Mouse (Mus musculus) forebrain, embryonic 11.5 days (tissue): ENCODE data around the gene Eif4a1. TPM values are rescaled to one million over a fixed set of nuclear protein-coding genes. Genes with fewer than 3 reads are reported as not detected.

Experiments
- ATAC-seq: fragments of 200-750 bp; cut with Nextera tagmentation; replicated peaks from 2 replicates; pipeline ENCODE4 v1.8.0; 2017; ENCODE audit warnings: moderate TSS enrichment; ENCODE audit not compliant: low FRiP score
- DNase-seq: peaks from one replicate; pipeline ENCODE4 v3.0.0-alpha.2; 2017; ENCODE audit warnings: low spot score
- H3K27ac ChIP-seq: fragments of 300-500 bp; sonication (generic); 2 replicates; pipeline ENCODE4 v1.5.1; 2014; ENCODE audit warnings: low read depth, low read length
- H3K27me3 ChIP-seq: fragments of 300-500 bp; sonication (generic); 2 replicates; pipeline ENCODE4 v1.6.1; 2014; ENCODE audit warnings: mild to moderate bottlenecking, low read length, mixed read lengths; ENCODE audit not compliant: control insufficient read depth, insufficient read depth
- H3K36me3 ChIP-seq: fragments of 300-500 bp; sonication (generic); 2 replicates; pipeline ENCODE4 v1.6.1; 2014; ENCODE audit warnings: mild to moderate bottlenecking, low read length, moderate library complexity, mixed read lengths; ENCODE audit not compliant: control insufficient read depth, insufficient read depth
- H3K4me1 ChIP-seq: fragments of 300-500 bp; sonication (generic); replicated peaks from 2 replicates; pipeline ENCODE4 v1.6.1; 2014; ENCODE audit warnings: low read length, mixed read lengths; ENCODE audit not compliant: control insufficient read depth, insufficient read depth
- H3K4me2 ChIP-seq: fragments of 300-500 bp; sonication (generic); 2 replicates; pipeline ENCODE4 v1.6.1; 2014; ENCODE audit warnings: low read depth, mild to moderate bottlenecking, low read length, moderate library complexity, mixed read lengths; ENCODE audit not compliant: severe bottlenecking
- H3K4me3 ChIP-seq: fragments of 300-500 bp; sonication (generic); 2 replicates; pipeline ENCODE4 v1.5.1; 2014; ENCODE audit warnings: low read depth, low read length
- H3K9ac ChIP-seq: fragments of 300-500 bp; sonication (generic); 2 replicates; pipeline ENCODE4 v1.6.1; 2014; ENCODE audit warnings: low read length
- H3K9me3 ChIP-seq: fragments of 300-500 bp; sonication (generic); 2 replicates; pipeline ENCODE4 v1.6.1; 2016; ENCODE audit warnings: low read length, mixed read lengths; ENCODE audit not compliant: control insufficient read depth
- WGBS: fragments of 180-500 bp; shearing (Covaris S2); extraction: QIAGEN DNeasy Blood & Tissue Kit; methylation state at CpG from one replicate; pipeline ENCODE4 v1.1.7; 2014; 5-methylcytosine and 5-hydroxymethylcytosine counted together
- polyA plus RNA-seq: library from polyadenylated mRNA; unstranded; fragments of >200 nt; fragmentation: Nextera tagmentation; extraction: Ambion mirVana; gene quantifications from 2 replicates; pipeline ENCODE4 v1.2.1, GENCODE M21; 2014

Eif4a1 gene
- polyA plus RNA-seq, 1 experiment from 2014 or later, result 827 TPM

DNA sequence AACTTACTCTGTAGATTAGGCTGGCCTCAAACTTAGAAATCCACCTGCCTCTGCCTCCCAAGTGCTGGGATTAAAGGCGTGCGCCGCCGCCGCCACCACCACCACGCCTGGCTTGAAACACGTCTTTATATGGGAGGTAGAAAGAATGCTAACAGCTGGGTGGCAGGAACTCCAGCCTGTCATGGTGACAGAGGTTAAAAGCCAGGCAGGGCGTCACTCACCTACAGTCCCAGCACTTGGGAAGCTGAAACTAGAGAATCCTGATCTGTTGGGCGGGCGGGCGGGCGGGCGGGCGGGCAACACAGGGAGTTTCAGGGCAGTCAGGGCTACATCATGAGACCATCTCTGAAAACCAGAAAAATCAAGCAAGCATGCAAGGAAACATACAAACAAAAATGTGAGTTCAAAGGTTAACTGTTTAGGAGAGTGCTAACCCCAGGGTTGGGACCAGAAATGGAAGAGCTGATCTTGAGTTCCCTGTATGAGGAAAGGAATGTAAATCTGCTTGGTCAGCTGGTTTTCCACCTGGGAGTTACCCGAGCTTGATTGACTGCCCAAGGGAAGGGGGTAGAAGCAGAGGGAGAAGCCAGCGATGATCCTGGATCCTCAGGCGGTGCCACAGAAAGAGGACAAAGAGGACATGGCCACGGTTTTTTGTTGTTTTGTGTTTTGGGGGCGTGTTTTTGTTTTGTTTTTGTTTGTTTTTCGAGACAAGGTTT lies 40.9 kb upstream of the Eif4a1 start:
- Histone ChIP-seq H3K4me1 (no peaks in the 10 kb centered on the region), H3K9me3 (no peaks in the 10 kb centered on the region), H3K4me3 (no peak overlapping the region), H3K4me2 (no peak overlapping the region), H3K36me3 (no peaks in the 10 kb centered on the region), H3K9ac (no peak overlapping the region), H3K27ac (no peak overlapping the region), H3K27me3 (no peaks in the 10 kb centered on the region)
- ATAC-seq (no peak), DNase-seq (no peak)
- 85% methylated on average over 20 of the region's 20 CpGs for WGBS

GRCm38 (mm10) chr11:69711082-69711481 lies 38.9 kb upstream of the Eif4a1 start:
- no peaks in the 10 kb centered on the region for H3K36me3 ChIP-seq
- no peaks in the 10 kb centered on the region for H3K4me1 ChIP-seq
- ATAC-seq (no peak), DNase-seq (no peak)
- no peaks in the 10 kb centered on the region for H3K27me3 ChIP-seq
- WGBS, result 81% methylated on average over 2 of the region's 2 CpGs
- H3K4me2 ChIP-seq, result no peak overlapping the region
- H3K9me3 ChIP-seq, result no peaks in the 10 kb centered on the region
- no peak overlapping the region for H3K4me3 ChIP-seq
- no peak overlapping the region for H3K9ac ChIP-seq
- no peak overlapping the region for H3K27ac ChIP-seq

- Histone ChIP-seq H3K27ac (no peak overlapping the region), H3K4me2 (no peak overlapping the region), H3K27me3 (no peaks in the 10 kb centered on the region), H3K9ac (no peak overlapping the region), H3K36me3 (no peaks in the 10 kb centered on the region), H3K9me3 (no peaks in the 10 kb centered on the region), H3K4me3 (no peak overlapping the region), H3K4me1 (no peaks in the 10 kb centered on the region)
- 78% methylated on average over 3 of the region's 3 CpGs for WGBS
- ATAC-seq (no peak), DNase-seq (no peak)
Observed at GRCm38 (mm10) chr11:69710470-69710869, 38.2 kb upstream of the Eif4a1 start.

DNA sequence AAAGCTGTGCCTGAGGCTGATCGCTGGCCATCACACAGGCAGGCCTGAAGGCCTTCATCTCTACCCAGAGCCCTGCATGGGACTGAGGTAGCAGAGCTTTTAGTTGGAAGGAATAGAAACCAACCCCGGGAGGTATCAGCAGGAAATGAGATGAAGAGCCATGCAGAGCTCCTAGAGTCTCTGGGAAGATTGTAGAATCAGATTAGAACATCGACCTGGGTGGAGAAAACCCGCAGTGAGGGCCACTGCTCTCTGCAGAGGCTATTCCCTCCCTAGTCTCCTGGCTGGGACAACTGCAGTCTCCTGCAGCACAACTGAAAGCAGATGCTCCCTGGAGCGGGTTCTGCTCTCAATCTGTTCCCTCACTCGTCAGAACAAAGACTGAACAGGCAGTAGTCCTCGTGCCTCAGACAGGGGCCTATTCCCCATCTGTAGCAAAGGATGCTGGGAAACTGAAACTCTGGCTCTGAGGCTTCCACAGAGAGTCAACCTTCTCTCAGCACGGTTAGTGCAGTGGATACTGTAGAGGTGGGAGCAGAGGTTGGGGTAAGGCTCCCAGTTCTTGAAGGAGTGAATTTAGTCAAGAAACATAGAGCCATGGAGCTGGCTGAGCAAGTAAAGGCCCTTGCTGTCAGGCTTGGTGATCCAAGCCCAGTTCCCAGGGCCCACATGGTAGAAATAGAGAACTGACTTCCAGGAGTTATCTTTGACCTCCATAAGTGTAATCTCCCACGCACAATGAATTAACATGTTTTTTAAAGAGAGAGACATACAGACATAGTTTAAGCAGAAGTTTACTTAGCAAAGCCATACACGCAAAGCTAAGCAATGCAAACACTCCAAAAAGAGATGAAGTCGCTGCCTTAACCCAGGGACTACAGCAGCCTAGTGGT lies 37.6 kb upstream of the Eif4a1 start:
- Histone ChIP-seq H3K4me1 (no peaks in the 10 kb centered on the region), H3K36me3 (no peaks in the 10 kb centered on the region), H3K4me2 (no peak overlapping the region), H3K9ac (no peak overlapping the region), H3K27ac (no peak overlapping the region), H3K4me3 (no peak overlapping the region), H3K27me3 (no peaks in the 10 kb centered on the region), H3K9me3 (no peaks in the 10 kb centered on the region)
- 60% methylated on average over 11 of the region's 11 CpGs for WGBS
- DNase-seq, result no peak
- ATAC-seq, result no peak

- no peak overlapping the region for H3K27ac ChIP-seq
- no peak overlapping the region for H3K4me2 ChIP-seq
- 78% methylated on average over 3 of the region's 3 CpGs for WGBS
- no peak for ATAC-seq
- H3K4me1 ChIP-seq, result no peaks in the 10 kb centered on the region
- no peak overlapping the region for H3K9ac ChIP-seq
- no peaks in the 10 kb centered on the region for H3K9me3 ChIP-seq
- H3K27me3 ChIP-seq, result no peaks in the 10 kb centered on the region
- no peak overlapping the region for H3K4me3 ChIP-seq
- DNase-seq, result no peak
- H3K36me3 ChIP-seq, result no peaks in the 10 kb centered on the region
Observed at GRCm38 (mm10) chr11:69708614-69709265, 36.5 kb upstream of the Eif4a1 start.

GRCm38 (mm10) chr11:69707873-69708381 lies 35.7 kb upstream of the Eif4a1 start:
- no peaks in the 10 kb centered on the region for H3K36me3 ChIP-seq
- no peaks in the 10 kb centered on the region for H3K9me3 ChIP-seq
- DNase-seq, result no peak
- H3K9ac ChIP-seq, result no peak overlapping the region
- no peak overlapping the region for H3K4me2 ChIP-seq
- ATAC-seq, result no peak
- no peak overlapping the region for H3K4me3 ChIP-seq
- no peaks in the 10 kb centered on the region for H3K27me3 ChIP-seq
- WGBS, result 83% methylated on average over 4 of the region's 4 CpGs
- H3K27ac ChIP-seq, result no peak overlapping the region
- H3K4me1 ChIP-seq, result no peaks in the 10 kb centered on the region

- WGBS, result 88% methylated on average over 4 of the region's 4 CpGs
- DNase-seq, result no peak
- H3K4me2 ChIP-seq, result no peak overlapping the region
Observed at GRCm38 (mm10) chr11:69707480-69707847, 35.2 kb upstream of the Eif4a1 start.

GRCm38 (mm10) chr11:69706775-69707479 lies 34.7 kb upstream of the Eif4a1 start:
- WGBS, result 48% methylated on average over 6 of the region's 6 CpGs
- DNase-seq (no peak), ATAC-seq (no peak)
- no peak overlapping the region for H3K9ac ChIP-seq
- no peaks in the 10 kb centered on the region for H3K27me3 ChIP-seq
- no peak overlapping the region for H3K4me2 ChIP-seq
- no peak overlapping the region for H3K4me3 ChIP-seq
- H3K36me3 ChIP-seq, result no peaks in the 10 kb centered on the region
- no peaks in the 10 kb centered on the region for H3K4me1 ChIP-seq
- H3K27ac ChIP-seq, result no peak overlapping the region
- no peaks in the 10 kb centered on the region for H3K9me3 ChIP-seq

More at GRCm38 (mm10) chr11:69707480-69707847, 35.2 kb upstream of the Eif4a1 start:
- H3K4me1 ChIP-seq, result no peaks in the 10 kb centered on the region
- no peak for ATAC-seq
- no peaks in the 10 kb centered on the region for H3K27me3 ChIP-seq
- H3K9ac ChIP-seq, result no peak overlapping the region
- H3K27ac ChIP-seq, result no peak overlapping the region
- H3K9me3 ChIP-seq, result no peaks in the 10 kb centered on the region
- no peak overlapping the region for H3K4me3 ChIP-seq
- no peaks in the 10 kb centered on the region for H3K36me3 ChIP-seq
